Mouse (Mus musculus) forebrain, embryonic 10.5 days (tissue): Measurements from ENCODE around the gene Col7a1. TPM values are rescaled to one million over a fixed set of nuclear protein-coding genes. Genes with fewer than 3 reads are reported as not detected.

ENCODE experiments used
- DNase-seq: peaks from one replicate; pipeline ENCODE4 v3.0.0-alpha.2; 2017; ENCODE audit warnings: low spot score; ENCODE audit errors: extremely low spot score
- H3K27ac ChIP-seq: fragments of 300-500 bp; sonication (generic); 2 replicates; pipeline ENCODE4 v1.5.1; 2016; ENCODE audit warnings: mild to moderate bottlenecking
- H3K27me3 ChIP-seq: fragments of 300-500 bp; sonication (generic); 2 replicates; pipeline ENCODE4 v1.6.1; 2016; ENCODE audit warnings: mild to moderate bottlenecking; ENCODE audit not compliant: poor library complexity, severe bottlenecking
- H3K36me3 ChIP-seq: fragments of 300-500 bp; sonication (generic); replicated peaks from 2 replicates; pipeline ENCODE4 v1.6.1; 2016; ENCODE audit warnings: mild to moderate bottlenecking, moderate library complexity
- H3K4me1 ChIP-seq: fragments of 300-500 bp; sonication (generic); 2 replicates; pipeline ENCODE4 v1.6.1; 2016
- H3K4me3 ChIP-seq: fragments of 300-500 bp; sonication (generic); 2 replicates; pipeline ENCODE4 v1.5.1; 2016; ENCODE audit warnings: mild to moderate bottlenecking, moderate library complexity
- H3K9me3 ChIP-seq: fragments of 300-500 bp; sonication (generic); 2 replicates; pipeline ENCODE4 v1.6.1; 2016; ENCODE audit warnings: mild to moderate bottlenecking, moderate library complexity
- WGBS: fragments of 180-500 bp; shearing (Covaris S2); methylation state at CpG from one replicate; pipeline ENCODE4 v1.1.7; 2016; 5-methylcytosine and 5-hydroxymethylcytosine counted together
- polyA plus RNA-seq: library from polyadenylated mRNA; unstranded; fragments of >200 nt; fragmentation: Nextera tagmentation; extraction: Ambion mirVana; gene quantifications from 2 replicates; pipeline ENCODE4 v1.2.1, GENCODE M21; 2016

The Col7a1 gene
- polyA plus RNA-seq, 1 experiment from 2014 or later = 2.3 TPM

DNA sequence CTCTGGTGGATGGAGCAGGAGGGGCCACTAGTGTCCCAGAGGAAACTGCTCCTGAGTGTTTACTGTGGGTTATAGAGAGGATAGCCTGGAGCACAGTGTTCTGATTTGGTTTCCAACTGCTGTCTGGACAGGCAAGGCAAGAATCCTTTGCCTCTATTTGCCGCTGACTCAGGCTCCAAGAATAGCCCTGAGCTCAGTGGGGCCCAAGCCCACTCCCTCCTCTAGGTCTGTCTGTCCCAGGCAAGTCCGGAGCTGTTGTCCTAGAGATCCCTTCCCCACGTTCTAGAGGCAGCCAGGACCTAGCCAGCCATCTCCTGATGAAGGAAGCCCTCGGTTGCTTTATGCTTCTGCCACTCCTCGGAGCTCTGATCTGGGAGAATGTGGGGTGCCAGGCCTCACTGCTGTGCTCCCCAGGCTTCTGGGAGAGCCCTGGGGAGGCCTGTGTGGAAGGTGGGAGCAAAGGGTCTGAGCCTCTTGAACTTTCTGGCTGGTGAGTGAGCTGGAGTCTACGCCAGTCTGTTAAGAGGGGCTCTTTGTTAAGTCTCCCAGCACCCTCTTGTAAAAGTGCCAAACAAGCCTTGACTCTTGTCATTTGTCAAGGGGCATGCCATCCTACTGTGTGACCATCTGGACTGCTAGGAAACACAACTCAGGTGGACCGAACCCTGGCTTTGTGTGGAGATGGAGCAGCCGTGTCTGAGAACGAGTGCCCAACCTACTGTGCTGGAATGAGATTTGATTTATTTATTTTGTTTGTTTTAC is 3.2 kb upstream of the Col7a1 start:
- Histone ChIP-seq H3K4me1 (peaks cover 41% of the 10 kb centered on the region), H3K9me3 (no peaks in the 10 kb centered on the region), H3K27me3 (peaks cover 29% of the 10 kb centered on the region), H3K36me3 (peaks cover 64% of the 10 kb centered on the region), H3K27ac (peak overlapping the region; percentile 74), H3K4me3 (no peak overlapping the region)
- DNase-seq = no peak
- 87% methylated on average over 9 of the region's 9 CpGs for WGBS

GRCm38 (mm10) chr9:108955241-108955640 is 1.9 kb downstream of the Col7a1 start:
- Histone ChIP-seq H3K27me3 (peaks cover 29% of the 10 kb centered on the region), H3K4me1 (peaks cover 27% of the 10 kb centered on the region), H3K36me3 (peaks cover 13% of the 10 kb centered on the region), H3K27ac (no peak overlapping the region), H3K9me3 (no peaks in the 10 kb centered on the region), H3K4me3 (no peak overlapping the region)
- DNase-seq = no peak
- WGBS = 94% methylated on average over 11 of the region's 11 CpGs

- H3K4me3 ChIP-seq = no peak overlapping the region
- WGBS = 93% methylated on average over 11 of the region's 11 CpGs
- peaks cover 25% of the 10 kb centered on the region for H3K4me1 ChIP-seq
- no peaks in the 10 kb centered on the region for H3K9me3 ChIP-seq
- H3K36me3 ChIP-seq = peaks cover 7% of the 10 kb centered on the region
- H3K27me3 ChIP-seq = peaks cover 29% of the 10 kb centered on the region
- H3K27ac ChIP-seq = no peak overlapping the region
- DNase-seq = no peak
Observed at GRCm38 (mm10) chr9:108955846-108956245, 2.5 kb downstream of the Col7a1 start.

- H3K36me3 ChIP-seq = no peaks in the 10 kb centered on the region
- no peak for DNase-seq
- no peak overlapping the region for H3K4me3 ChIP-seq
- WGBS = 76% methylated on average over 3 of the region's 3 CpGs
- H3K27me3 ChIP-seq = no peaks in the 10 kb centered on the region
- no peaks in the 10 kb centered on the region for H3K9me3 ChIP-seq
- peaks cover 5% of the 10 kb centered on the region; the same call in 1 of the 2 replicates for H3K4me1 ChIP-seq
- H3K27ac ChIP-seq = no peak overlapping the region
Observed at GRCm38 (mm10) chr9:108963577-108963976, 10.2 kb downstream of the Col7a1 start.

DNA sequence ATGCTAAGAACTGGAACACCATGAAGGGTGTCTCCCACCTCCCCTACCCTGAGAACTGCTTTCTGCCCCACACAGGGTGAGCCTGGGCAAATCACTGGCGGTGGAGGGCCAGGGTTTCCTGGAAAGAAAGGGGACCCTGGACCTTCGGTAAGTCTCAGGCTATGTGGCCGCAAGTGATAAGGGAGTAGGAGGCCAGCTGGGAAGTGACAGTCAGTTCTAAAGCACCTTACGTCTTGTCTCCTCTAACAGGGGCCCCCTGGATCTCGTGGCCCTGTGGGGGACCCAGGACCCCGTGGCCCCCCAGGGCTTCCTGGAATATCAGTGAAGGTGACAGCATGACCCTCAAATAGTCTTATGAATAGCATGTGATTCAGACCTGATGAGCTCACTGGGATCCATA is 11.0 kb downstream of the Col7a1 start:
- H3K4me1 ChIP-seq = peaks cover 5% of the 10 kb centered on the region; the same call in 1 of the 2 replicates
- H3K9me3 ChIP-seq = no peaks in the 10 kb centered on the region
- 81% methylated on average over 6 of the region's 6 CpGs for WGBS
- H3K27me3 ChIP-seq = no peaks in the 10 kb centered on the region
- DNase-seq = no peak
- H3K36me3 ChIP-seq = no peaks in the 10 kb centered on the region
- H3K4me3 ChIP-seq = no peak overlapping the region
- H3K27ac ChIP-seq = no peak overlapping the region

GRCm38 (mm10) chr9:108970623-108971022 is 17.2 kb downstream of the Col7a1 start:
- Histone ChIP-seq H3K4me3 (no peak overlapping the region), H3K27ac (no peak overlapping the region), H3K9me3 (no peaks in the 10 kb centered on the region), H3K36me3 (no peaks in the 10 kb centered on the region), H3K27me3 (no peaks in the 10 kb centered on the region), H3K4me1 (peaks cover 5% of the 10 kb centered on the region; the same call in 1 of the 2 replicates)
- no peak for DNase-seq
- 87% methylated on average over 8 of the region's 8 CpGs for WGBS

DNA sequence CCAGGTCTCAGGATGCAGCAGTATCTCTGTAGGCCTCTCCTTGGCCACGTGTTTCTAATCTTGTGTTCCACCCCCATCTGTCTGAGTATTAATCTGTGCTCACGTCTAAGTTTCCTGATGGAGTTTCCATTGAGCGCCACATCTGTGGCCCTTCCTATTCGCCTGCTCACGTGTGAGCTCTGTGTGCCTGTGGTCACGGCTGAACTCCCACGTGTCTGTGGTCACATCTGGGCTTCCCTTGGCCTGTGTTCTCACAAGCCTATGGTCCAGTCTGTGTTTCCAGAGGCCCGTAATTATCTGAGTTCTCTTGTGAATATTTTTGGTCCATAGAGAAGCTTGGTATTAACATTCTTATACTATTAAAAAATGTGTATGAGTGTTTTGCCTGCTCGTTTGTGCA is 23.1 kb downstream of the Col7a1 start:
- DNase-seq = no peak
- Histone ChIP-seq H3K4me1 (0 out of 2 replicates have a peak, but pooled peaks cover 3% of the 10 kb centered on the region), H3K9me3 (no peaks in the 10 kb centered on the region), H3K27ac (no peak overlapping the region), H3K4me3 (no peak overlapping the region), H3K27me3 (no peaks in the 10 kb centered on the region), H3K36me3 (no peaks in the 10 kb centered on the region)
- WGBS = 86% methylated on average over 9 of the region's 9 CpGs

DNA sequence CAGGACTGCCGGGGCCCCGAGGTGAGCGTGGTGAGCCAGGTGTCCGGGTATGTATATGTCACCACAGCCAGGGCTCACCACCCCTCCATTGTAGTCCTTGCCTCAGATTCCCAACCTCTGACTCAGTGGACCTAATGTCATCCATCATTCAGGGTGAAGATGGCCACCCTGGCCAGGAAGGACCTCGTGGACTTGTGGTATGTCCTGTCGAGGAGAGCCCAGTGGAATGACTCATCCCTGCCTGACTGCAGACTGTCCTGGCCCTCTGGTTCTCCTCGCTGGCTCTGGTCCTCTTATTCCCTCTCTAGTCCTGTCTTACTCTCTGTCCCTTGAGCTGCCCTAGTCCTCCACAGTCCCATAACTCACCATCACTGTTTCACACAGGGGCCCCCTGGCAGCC is 24.6 kb downstream of the Col7a1 start:
- no peak overlapping the region for H3K27ac ChIP-seq
- H3K36me3 ChIP-seq = no peaks in the 10 kb centered on the region
- H3K27me3 ChIP-seq = no peaks in the 10 kb centered on the region
- H3K9me3 ChIP-seq = no peaks in the 10 kb centered on the region
- no peak overlapping the region for H3K4me3 ChIP-seq
- WGBS = 86% methylated on average over 7 of the region's 7 CpGs
- no peak for DNase-seq
- H3K4me1 ChIP-seq = 0 out of 2 replicates have a peak, but pooled peaks cover 3% of the 10 kb centered on the region

DNA sequence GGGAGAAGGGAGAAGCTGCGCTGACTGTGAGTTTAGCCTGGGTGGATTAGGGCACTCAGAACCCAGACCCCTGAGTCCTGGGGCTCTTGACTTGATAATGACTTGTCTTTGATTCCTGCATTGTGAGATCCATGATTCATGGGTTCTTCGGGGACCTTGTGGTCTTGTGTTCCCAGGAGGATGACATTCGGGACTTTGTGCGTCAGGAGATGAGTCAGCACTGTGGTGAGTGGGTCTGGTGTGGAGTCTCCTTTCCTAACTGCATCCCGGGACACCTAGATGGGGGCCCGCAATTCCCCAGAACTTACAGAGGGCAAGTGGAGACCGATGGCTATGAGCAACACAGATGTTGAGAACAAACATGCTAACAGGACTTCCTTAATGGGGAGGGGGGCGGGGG is 29.1 kb downstream of the Col7a1 start:
- H3K36me3 ChIP-seq = no peaks in the 10 kb centered on the region
- H3K27ac ChIP-seq = no peak overlapping the region
- H3K9me3 ChIP-seq = no peaks in the 10 kb centered on the region
- no peak overlapping the region for H3K4me3 ChIP-seq
- 86% methylated on average over 8 of the region's 8 CpGs for WGBS
- H3K4me1 ChIP-seq = peaks cover 3% of the 10 kb centered on the region; the same call in 1 of the 2 replicates
- no peak for DNase-seq
- H3K27me3 ChIP-seq = no peaks in the 10 kb centered on the region

DNA sequence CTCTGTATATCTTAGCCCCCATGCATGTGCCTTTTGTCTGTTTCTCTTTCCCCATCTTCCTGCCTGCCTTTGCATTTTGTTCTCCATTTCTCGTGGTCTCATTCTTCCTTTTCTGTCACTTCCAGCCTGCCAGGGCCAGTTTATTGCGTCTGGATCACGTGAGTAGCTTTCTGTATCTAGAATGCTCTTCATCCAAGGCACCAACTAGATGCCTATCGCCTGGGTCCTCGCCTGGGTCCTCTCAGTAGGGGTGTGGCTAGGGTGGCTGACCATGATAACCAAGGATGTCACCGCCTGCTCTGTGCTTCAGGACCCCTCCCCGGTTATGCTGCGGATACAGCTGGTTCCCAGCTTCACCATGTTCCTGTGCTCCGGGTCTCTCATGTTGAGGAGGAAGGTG is 29.8 kb downstream of the Col7a1 start:
- no peaks in the 10 kb centered on the region for H3K27me3 ChIP-seq
- DNase-seq = no peak
- no peak overlapping the region for H3K4me3 ChIP-seq
- H3K27ac ChIP-seq = no peak overlapping the region
- H3K9me3 ChIP-seq = no peaks in the 10 kb centered on the region
- H3K36me3 ChIP-seq = no peaks in the 10 kb centered on the region
- 85% methylated on average over 9 of the region's 9 CpGs for WGBS
- peaks cover 9% of the 10 kb centered on the region for H3K4me1 ChIP-seq

GRCm38 (mm10) chr9:108985710-108986109 is 32.3 kb downstream of the Col7a1 start, which contains the start of gene Ucn2:
TSS of gene Ucn2 (plus strand) at chr9:108986010.
- 87% methylated on average over 4 of the region's 4 CpGs for WGBS
- DNase-seq = no peak
- peaks cover 26% of the 10 kb centered on the region for H3K4me1 ChIP-seq
- H3K36me3 ChIP-seq = no peaks in the 10 kb centered on the region
- H3K9me3 ChIP-seq = no peaks in the 10 kb centered on the region
- H3K4me3 ChIP-seq = no peak within 1 kb of the TSS
- H3K27ac ChIP-seq = no peak within 1 kb of the TSS
- H3K27me3 ChIP-seq = no peaks in the 10 kb centered on the region

- Histone ChIP-seq H3K27me3 (no peaks in the 10 kb centered on the region), H3K9me3 (no peaks in the 10 kb centered on the region), H3K36me3 (no peaks in the 10 kb centered on the region), H3K27ac (0 out of 2 replicates have a peak overlapping the region, but pooled peaks have one; percentile 22), H3K4me1 (peaks cover 42% of the 10 kb centered on the region), H3K4me3 (peak overlapping the region; percentile 25; the same call in 1 of the 2 replicates)
- 24% methylated on average over 15 of the region's 15 CpGs for WGBS
- DNase-seq = no peak
Observed at GRCm38 (mm10) chr9:108987704-108988350, 34.4 kb downstream of the Col7a1 start.
